Mouse (Mus musculus) liver, embryonic 16.5 days (tissue): Measurements from ENCODE around the gene Cadm4. TPM values are rescaled to one million over a fixed set of nuclear protein-coding genes. Genes with fewer than 3 reads are reported as not detected.
"Not testable (repeated sequence)": the region's sequence is repeated elsewhere in the genome, so short reads cannot be mapped to it uniquely, and the experiment has no call there.

ENCODE experiments used
- ATAC-seq: fragments of 200-750 bp; cut with Nextera tagmentation; 2 replicates; pipeline ENCODE4 v1.8.0; 2017; ENCODE audit warnings: low read depth, mild to moderate bottlenecking, moderate number of reproducible peaks, moderate library complexity
- H3K27ac ChIP-seq: fragments of 300-500 bp; sonication (generic); 2 replicates; pipeline ENCODE4 v1.5.1; 2014; ENCODE audit warnings: mild to moderate bottlenecking, low read length
- H3K27me3 ChIP-seq: fragments of 300-500 bp; sonication (generic); 2 replicates; pipeline ENCODE4 v1.6.1; 2014; ENCODE audit warnings: low read depth, low read length, mixed read lengths; ENCODE audit not compliant: control insufficient read depth, insufficient read depth
- H3K36me3 ChIP-seq: fragments of 300-500 bp; sonication (generic); 2 replicates; pipeline ENCODE4 v1.6.1; 2014; ENCODE audit warnings: mild to moderate bottlenecking; ENCODE audit not compliant: control insufficient read depth, insufficient read depth
- H3K4me1 ChIP-seq: fragments of 300-500 bp; sonication (generic); 2 replicates; pipeline ENCODE4 v1.6.1; 2014; ENCODE audit warnings: low read depth, low read length, mixed read lengths; ENCODE audit not compliant: control insufficient read depth
- H3K4me2 ChIP-seq: fragments of 300-500 bp; sonication (generic); 2 replicates; pipeline ENCODE4 v1.6.1; 2014; ENCODE audit warnings: low read depth, low read length, mixed read lengths
- H3K4me3 ChIP-seq: fragments of 300-500 bp; sonication (generic); 2 replicates; pipeline ENCODE4 v1.5.1; 2014; ENCODE audit warnings: low read depth, mild to moderate bottlenecking, low read length
- H3K9ac ChIP-seq: fragments of 300-500 bp; sonication (generic); 2 replicates; pipeline ENCODE4 v1.6.1; 2014; ENCODE audit warnings: low read depth, low read length
- H3K9me3 ChIP-seq: fragments of 300-500 bp; sonication (generic); replicated peaks from 2 replicates; pipeline ENCODE4 v1.6.1; 2016; ENCODE audit warnings: low read length; ENCODE audit not compliant: control insufficient read depth
- WGBS: fragments of 180-500 bp; shearing (Covaris S2); extraction: QIAGEN DNeasy Blood & Tissue Kit; methylation state at CpG from one replicate; pipeline ENCODE4 v1.1.7; 2014; ENCODE audit not compliant: insufficient replicate concordance; 5-methylcytosine and 5-hydroxymethylcytosine counted together
- polyA plus RNA-seq: library from polyadenylated mRNA; unstranded; fragments of >200 nt; fragmentation: Nextera tagmentation; extraction: Ambion mirVana; gene quantifications from 2 replicates; pipeline ENCODE4 v1.2.1, GENCODE M21; 2015

The Cadm4 gene
- polyA plus RNA-seq, 1 experiment from 2014 or later: 0.24 TPM

GRCm38 (mm10) chr7:24516319-24516718 lies 34.5 kb downstream of the Cadm4 start:
- not testable (repeated sequence) for H3K36me3 ChIP-seq, H3K4me1 ChIP-seq, H3K4me3 ChIP-seq, H3K27ac ChIP-seq, H3K27me3 ChIP-seq, ATAC-seq, H3K9me3 ChIP-seq, H3K4me2 ChIP-seq, H3K9ac ChIP-seq
- WGBS: 61% methylated on average over 8 of the region's 8 CpGs

GRCm38 (mm10) chr7:24517077-24517476 lies 35.3 kb downstream of the Cadm4 start:
- Histone ChIP-seq H3K4me3 (no peak overlapping the region), H3K9me3 (no peaks in the 10 kb centered on the region), H3K4me1 (no peaks in the 10 kb centered on the region), H3K4me2 (no peak overlapping the region), H3K36me3 (no peaks in the 10 kb centered on the region), H3K27ac (no peak overlapping the region), H3K9ac (no peak overlapping the region), H3K27me3 (no peaks in the 10 kb centered on the region)
- WGBS: 64% methylated on average over 5 of the region's 5 CpGs
- ATAC-seq: no peak

- 65% methylated on average over 6 of the region's 6 CpGs for WGBS
- Histone ChIP-seq H3K4me3 (no peak overlapping the region), H3K9me3 (no peaks in the 10 kb centered on the region), H3K27me3 (no peaks in the 10 kb centered on the region), H3K27ac (no peak overlapping the region), H3K4me1 (no peaks in the 10 kb centered on the region), H3K9ac (no peak overlapping the region), H3K4me2 (no peak overlapping the region), H3K36me3 (no peaks in the 10 kb centered on the region)
- no peak for ATAC-seq
Measured at GRCm38 (mm10) chr7:24517654-24518053, 35.8 kb downstream of the Cadm4 start.

- H3K9me3 ChIP-seq: no peaks in the 10 kb centered on the region
- WGBS: 34% methylated on average over 3 of the region's 3 CpGs
Measured at GRCm38 (mm10) chr7:24519130-24519529, 37.3 kb downstream of the Cadm4 start.

GRCm38 (mm10) chr7:24520054-24520453 lies 38.2 kb downstream of the Cadm4 start:
- 68% methylated on average over 10 of the region's 10 CpGs for WGBS
- not testable (repeated sequence) for H3K4me3 ChIP-seq, H3K36me3 ChIP-seq, H3K9me3 ChIP-seq, H3K27me3 ChIP-seq, H3K9ac ChIP-seq, H3K27ac ChIP-seq, H3K4me1 ChIP-seq, H3K4me2 ChIP-seq, ATAC-seq

More at GRCm38 (mm10) chr7:24519130-24519529, 37.3 kb downstream of the Cadm4 start:
- ATAC-seq: no peak
- H3K9ac ChIP-seq: no peak overlapping the region
- no peak overlapping the region for H3K27ac ChIP-seq
- no peak overlapping the region for H3K4me3 ChIP-seq
- no peak overlapping the region for H3K4me2 ChIP-seq
- no peaks in the 10 kb centered on the region for H3K27me3 ChIP-seq
- no peaks in the 10 kb centered on the region for H3K36me3 ChIP-seq
- no peaks in the 10 kb centered on the region for H3K4me1 ChIP-seq

GRCm38 (mm10) chr7:24522805-24523204 lies 41.0 kb downstream of the Cadm4 start:
- no peak for ATAC-seq
- H3K9me3 ChIP-seq: no peaks in the 10 kb centered on the region
- no peak overlapping the region for H3K27ac ChIP-seq
- no peak overlapping the region for H3K9ac ChIP-seq
- 44% methylated on average over 5 of the region's 5 CpGs for WGBS
- no peaks in the 10 kb centered on the region for H3K27me3 ChIP-seq
- no peak overlapping the region for H3K4me2 ChIP-seq
- H3K4me3 ChIP-seq: no peak overlapping the region
- no peaks in the 10 kb centered on the region for H3K36me3 ChIP-seq
- no peaks in the 10 kb centered on the region for H3K4me1 ChIP-seq

GRCm38 (mm10) chr7:24523723-24524122 lies 41.9 kb downstream of the Cadm4 start:
- H3K9ac ChIP-seq: no peak overlapping the region
- H3K36me3 ChIP-seq: no peaks in the 10 kb centered on the region
- no peaks in the 10 kb centered on the region for H3K9me3 ChIP-seq
- no peak overlapping the region for H3K4me2 ChIP-seq
- H3K4me3 ChIP-seq: no peak overlapping the region
- H3K27me3 ChIP-seq: no peaks in the 10 kb centered on the region
- peaks cover under 1% of the 10 kb centered on the region; the same call in 1 of the 2 replicates for H3K4me1 ChIP-seq
- H3K27ac ChIP-seq: no peak overlapping the region
- ATAC-seq: no peak
- whole genome bisulfite sequencing: 49% methylated on average over 6 of the region's 6 CpGs

- Histone ChIP-seq H3K4me1 (peaks cover 12% of the 10 kb centered on the region), H3K9ac (no peak overlapping the region), H3K27ac (no peak overlapping the region), H3K27me3 (no peaks in the 10 kb centered on the region), H3K4me3 (no peak overlapping the region), H3K9me3 (no peaks in the 10 kb centered on the region), H3K4me2 (no peak overlapping the region), H3K36me3 (no peaks in the 10 kb centered on the region)
- ATAC-seq: no peak
- WGBS: 63% methylated on average over 6 of the region's 6 CpGs
Measured at GRCm38 (mm10) chr7:24524978-24525377, 43.2 kb downstream of the Cadm4 start.

- H3K9ac ChIP-seq: no peak overlapping the region
- ATAC-seq: no peak
- 74% methylated on average over 12 of the region's 12 CpGs for WGBS
- no peak overlapping the region for H3K27ac ChIP-seq
- no peaks in the 10 kb centered on the region for H3K27me3 ChIP-seq
- H3K4me2 ChIP-seq: no peak overlapping the region
- H3K36me3 ChIP-seq: no peaks in the 10 kb centered on the region
- no peak overlapping the region for H3K4me3 ChIP-seq
- H3K9me3 ChIP-seq: no peaks in the 10 kb centered on the region
- H3K4me1 ChIP-seq: peaks cover 14% of the 10 kb centered on the region
Measured at GRCm38 (mm10) chr7:24525686-24526420, 44.0 kb downstream of the Cadm4 start.
